Comparison of ENCODE assay signal across 23 mouse cellular contexts in the genomic region with DNA sequence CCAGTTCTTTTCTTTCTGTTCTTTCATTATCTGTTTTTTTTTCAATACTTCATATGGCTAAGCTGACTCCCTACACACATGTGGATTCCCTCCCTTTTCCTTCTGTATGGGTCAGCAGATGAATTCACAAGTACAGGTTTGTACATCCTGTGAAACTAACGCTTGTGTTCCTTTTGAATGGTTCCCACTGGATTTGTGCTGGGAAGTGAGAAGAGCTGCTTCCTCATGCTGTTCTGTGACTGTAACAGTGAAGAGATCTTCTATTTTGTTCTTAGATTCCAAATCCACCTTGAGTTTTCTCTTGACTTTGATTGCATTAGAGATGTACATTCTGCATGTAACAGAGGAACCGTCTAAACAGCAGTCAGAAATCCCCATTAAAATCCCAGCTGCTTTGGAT. TPM values are rescaled to one million over a fixed set of nuclear protein-coding genes. Genes with fewer than 3 reads are reported as not detected.
DNase-seq lines count a peak whose midpoint lies in the region; ATAC-seq and TF ChIP-seq lines count a peak whose summit lies in the region.
"Had no signal": no experiment of that assay in that cellular context is flagged by ENCODE, and none has a peak within 500 bp of the region (broad histone marks: within the 10 kb centered on the region; RNA-seq: fewer than 3 reads in every experiment).

No protein-coding gene starts in this region.

- H3K9ac ChIP-seq in forebrain, embryonic 12.5 days: no peak overlapping the region
- H3K9ac ChIP-seq: embryonic facial prominence, embryonic 13.5 days; embryonic facial prominence, embryonic 15.5 days; forebrain, embryonic 13.5 days; forebrain, embryonic 15.5 days; forebrain, postnatal 0 days had no signal

- ATAC-seq in frontal cortex, adult (ENCODE audit: low TSS enrichment): peak; percentile 64
- no peak for ATAC-seq in forebrain, embryonic 12.5 days (ENCODE audit: low FRiP score)
- ATAC-seq: forebrain, embryonic 13.5 days; forebrain, embryonic 15.5 days; forebrain, postnatal 0 days had no signal

- no peak for TF ChIP-seq CTCF in left cerebral cortex, adult 2 months (IDR thresholded peaks at IDR 0.05)

- H3K9me3 ChIP-seq in forebrain, embryonic 12.5 days: no peaks in the 10 kb centered on the region
- H3K9me3 ChIP-seq: embryonic facial prominence, embryonic 15.5 days; forebrain, embryonic 10.5 days; forebrain, embryonic 13.5 days; forebrain, embryonic 15.5 days had no signal

- H3K4me1 ChIP-seq in forebrain, embryonic 12.5 days: no peaks in the 10 kb centered on the region
- H3K4me1 ChIP-seq: embryonic facial prominence, embryonic 13.5 days; embryonic facial prominence, embryonic 15.5 days; forebrain, embryonic 10.5 days; forebrain, embryonic 13.5 days; forebrain, embryonic 15.5 days had no signal

- DNase-seq in frontal cortex, postnatal 10 days (ENCODE audit: low spot score in 2 of 2): no peak
- no peak for DNase-seq in left cerebral cortex, adult 2 months (ENCODE audit: extremely low spot score in 1 of 2, low spot score in 2 of 2)
- DNase-seq in left cerebral cortex, adult 11 months (ENCODE audit: low spot score): no peak
- peak; percentile 6 for DNase-seq in telencephalon, adult 2 months (ENCODE audit: low read depth, low spot score)
- DNase-seq: adrenal gland, adult 2 months; adrenal gland, postnatal 10 days; adrenal gland, postnatal 25 days; cerebellum, adult 11 months; cerebellum, adult 18-20 months; cerebellum, adult 8-10 months; cerebellum, adult 9-11 months; cerebellum, postnatal 14 days; cerebellum, postnatal 36 days; embryo, embryonic 11 days; forebrain, postnatal 0 days had no signal

- H3K36me3 ChIP-seq in forebrain, embryonic 12.5 days (replicated peaks): no peaks in the 10 kb centered on the region
- H3K36me3 ChIP-seq: embryonic facial prominence, embryonic 13.5 days; embryonic facial prominence, embryonic 15.5 days; forebrain, embryonic 10.5 days; forebrain, embryonic 15.5 days had no signal

- no peak overlapping the region for H3K4me3 ChIP-seq in left cerebral cortex, adult 2 months
- no peak overlapping the region for H3K4me3 ChIP-seq in forebrain, embryonic 12.5 days (replicated peaks)
- H3K4me3 ChIP-seq: embryonic facial prominence, embryonic 13.5 days; embryonic facial prominence, embryonic 15.5 days; erythroblast, embryonic 14.5 days; forebrain, embryonic 10.5 days; forebrain, embryonic 13.5 days; forebrain, embryonic 15.5 days had no signal

- no peaks in the 10 kb centered on the region for H3K27me3 ChIP-seq in forebrain, embryonic 12.5 days
- H3K27me3 ChIP-seq: embryonic facial prominence, embryonic 13.5 days; embryonic facial prominence, embryonic 15.5 days; forebrain, embryonic 13.5 days; forebrain, embryonic 15.5 days had no signal

- intact Hi-C loops in left cerebral cortex, adult 2 months (cut with DNase I): loop anchor here (5.0 kb wide), 1 partner anchor 105 kb away; no protein-coding TSS in a partner anchor

- H3K27ac ChIP-seq in left cerebral cortex, adult 2 months: peak overlapping the region; percentile 61
- H3K27ac ChIP-seq in forebrain, embryonic 12.5 days: no peak overlapping the region
- H3K27ac ChIP-seq: embryonic facial prominence, embryonic 13.5 days; embryonic facial prominence, embryonic 15.5 days; forebrain, embryonic 10.5 days; forebrain, embryonic 13.5 days; forebrain, embryonic 15.5 days had no signal

- 78% methylated on average over 2 of the region's 2 CpGs for WGBS in forebrain, embryonic 12.5 days

- no peak overlapping the region for H3K4me2 ChIP-seq in forebrain, embryonic 12.5 days
- H3K4me2 ChIP-seq: embryonic facial prominence, embryonic 13.5 days; embryonic facial prominence, embryonic 15.5 days; forebrain, embryonic 13.5 days; forebrain, embryonic 15.5 days had no signal

RNA-seq across cellular contexts. Expression of a gene that starts 53.6 kb away (rescaled TPM):
- 10 to 100 TPM; 23.0 to 29.0 TPM for total RNA-seq in left cerebral cortex, adult 2 months (2021)
- 37.3 and 39.3 TPM in 2 replicates for polyA plus RNA-seq in forebrain, embryonic 12.5 days (2016; fragmentation: Nextera tagmentation; extraction: Ambion mirVana)
- polyA plus RNA-seq: erythroblast, embryonic 14.5 days had no signal
